Comparison of ENCODE assay signal across 27 mouse cellular contexts in the genomic region with DNA sequence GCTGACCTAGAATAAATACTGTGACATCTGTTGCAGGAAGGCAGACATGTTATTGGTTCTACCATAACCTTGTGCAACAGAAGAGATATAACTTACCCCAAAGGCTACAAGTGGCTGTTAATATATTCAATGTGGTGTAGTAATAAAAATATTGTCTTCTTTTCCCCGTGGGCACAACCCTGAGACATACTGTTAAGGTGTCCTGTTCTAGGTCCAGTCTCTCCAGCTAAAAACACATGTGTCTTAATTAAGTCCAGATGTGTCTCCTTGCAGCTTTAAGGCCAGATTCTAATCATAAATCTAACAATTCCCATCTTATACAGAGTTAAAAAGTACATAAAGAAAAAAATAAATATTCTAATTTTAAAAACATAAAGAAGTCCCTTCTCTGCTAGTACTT.
A peak's percentile ranks its signal among the peaks of the same experiment; 100 is the strongest.
DNase-seq lines count a peak whose midpoint lies in the region; ATAC-seq lines count a peak whose summit lies in the region.
"Had no signal": no experiment of that assay in that cellular context is flagged by ENCODE, and none has a peak within 500 bp of the region (broad histone marks: within the 10 kb centered on the region; RNA-seq: fewer than 3 reads in every experiment).

No protein-coding gene starts in this region.

- no peak overlapping the region for H3K9ac ChIP-seq in limb, embryonic 11.5 days (ENCODE audit: low read length)
- H3K9ac ChIP-seq in limb, embryonic 13.5 days: no peak overlapping the region
- H3K9ac ChIP-seq: embryonic facial prominence, embryonic 12.5 days; embryonic facial prominence, embryonic 15.5 days; forebrain, embryonic 12.5 days; forebrain, embryonic 15.5 days; heart, embryonic 13.5 days; hindbrain, embryonic 13.5 days had no signal

- H3K36me3 ChIP-seq in limb, embryonic 11.5 days (ENCODE audit: control insufficient read depth, insufficient read depth, low read length): no peaks in the 10 kb centered on the region
- H3K36me3 ChIP-seq in limb, embryonic 10.5 days: no peaks in the 10 kb centered on the region
- H3K36me3 ChIP-seq in limb, embryonic 13.5 days: no peaks in the 10 kb centered on the region
- H3K36me3 ChIP-seq in forebrain, embryonic 10.5 days (replicated peaks): no peaks in the 10 kb centered on the region
- H3K36me3 ChIP-seq: embryonic facial prominence, embryonic 12.5 days; embryonic facial prominence, embryonic 15.5 days; forebrain, embryonic 12.5 days; forebrain, embryonic 15.5 days; heart, embryonic 10.5 days; heart, embryonic 13.5 days; hindbrain, embryonic 13.5 days had no signal

- no peak overlapping the region for H3K4me2 ChIP-seq in limb, embryonic 11.5 days (ENCODE audit: low read depth, severe bottlenecking)
- no peak overlapping the region for H3K4me2 ChIP-seq in limb, embryonic 13.5 days (replicated peaks)
- H3K4me2 ChIP-seq: embryonic facial prominence, embryonic 12.5 days; embryonic facial prominence, embryonic 15.5 days; forebrain, embryonic 12.5 days; forebrain, embryonic 15.5 days; heart, embryonic 13.5 days; hindbrain, embryonic 13.5 days had no signal

- no peaks in the 10 kb centered on the region for H3K9me3 ChIP-seq in limb, embryonic 11.5 days (ENCODE audit: control insufficient read depth, low read length)
- no peaks in the 10 kb centered on the region for H3K9me3 ChIP-seq in limb, embryonic 10.5 days (replicated peaks)
- H3K9me3 ChIP-seq in limb, embryonic 13.5 days: no peaks in the 10 kb centered on the region
- H3K9me3 ChIP-seq in forebrain, embryonic 10.5 days: no peaks in the 10 kb centered on the region
- H3K9me3 ChIP-seq: embryonic facial prominence, embryonic 12.5 days; embryonic facial prominence, embryonic 15.5 days; forebrain, embryonic 12.5 days; forebrain, embryonic 15.5 days; heart, embryonic 10.5 days; heart, embryonic 13.5 days; hindbrain, embryonic 13.5 days had no signal

- ATAC-seq in limb, embryonic 11.5 days (ENCODE audit: insufficient number of reproducible peaks, low FRiP score, low TSS enrichment, low read depth): peak; percentile 84
- ATAC-seq in limb, embryonic 13.5 days (ENCODE audit: low FRiP score, low read depth): peak; percentile 80; the same call in 1 of the 2 replicates
- ATAC-seq: CD4-positive, CD25-positive, alpha-beta regulatory T cell, adult 4 months; forebrain, embryonic 15.5 days; hindbrain, embryonic 16.5 days; inflammation-experienced regulatory T-cells, adult 6 months; intestine, embryonic 16.5 days had no signal

- no peak overlapping the region for H3K4me3 ChIP-seq in limb, embryonic 11.5 days (ENCODE audit: low read depth, low read length)
- H3K4me3 ChIP-seq in limb, embryonic 10.5 days: no peak overlapping the region
- H3K4me3 ChIP-seq in limb, embryonic 13.5 days: no peak overlapping the region
- no peak overlapping the region for H3K4me3 ChIP-seq in forebrain, embryonic 10.5 days
- H3K4me3 ChIP-seq: embryonic facial prominence, embryonic 12.5 days; embryonic facial prominence, embryonic 15.5 days; forebrain, embryonic 12.5 days; forebrain, embryonic 15.5 days; heart, adult 2 months; heart, embryonic 10.5 days; heart, embryonic 13.5 days; hindbrain, embryonic 13.5 days had no signal

- no peaks in the 10 kb centered on the region for H3K4me1 ChIP-seq in limb, embryonic 11.5 days (ENCODE audit: control insufficient read depth, insufficient read depth, low read length)
- H3K4me1 ChIP-seq in limb, embryonic 10.5 days: no peaks in the 10 kb centered on the region
- no peaks in the 10 kb centered on the region for H3K4me1 ChIP-seq in limb, embryonic 13.5 days
- H3K4me1 ChIP-seq in forebrain, embryonic 10.5 days: no peaks in the 10 kb centered on the region
- H3K4me1 ChIP-seq: embryonic facial prominence, embryonic 12.5 days; embryonic facial prominence, embryonic 15.5 days; forebrain, embryonic 12.5 days; forebrain, embryonic 15.5 days; heart, embryonic 10.5 days; heart, embryonic 13.5 days; hindbrain, embryonic 13.5 days had no signal

- 18% methylated on average over 1 of the region's 1 CpGs for WGBS in limb, embryonic 11.5 days
- WGBS in limb, embryonic 10.5 days: 39% methylated on average over 1 of the region's 1 CpGs
- 14% methylated on average over 1 of the region's 1 CpGs for WGBS in limb, embryonic 13.5 days
- 74% methylated on average over 1 of the region's 1 CpGs for WGBS in forebrain, embryonic 10.5 days

- H3K27me3 ChIP-seq in limb, embryonic 11.5 days (ENCODE audit: control insufficient read depth, insufficient read depth, low read length): no peaks in the 10 kb centered on the region
- no peaks in the 10 kb centered on the region for H3K27me3 ChIP-seq in limb, embryonic 10.5 days (ENCODE audit: low read depth, poor library complexity, severe bottlenecking)
- H3K27me3 ChIP-seq in limb, embryonic 13.5 days: no peaks in the 10 kb centered on the region
- H3K27me3 ChIP-seq in forebrain, embryonic 10.5 days (ENCODE audit: poor library complexity, severe bottlenecking): no peaks in the 10 kb centered on the region
- H3K27me3 ChIP-seq: embryonic facial prominence, embryonic 12.5 days; embryonic facial prominence, embryonic 15.5 days; forebrain, embryonic 12.5 days; forebrain, embryonic 15.5 days; heart, embryonic 13.5 days; hindbrain, embryonic 13.5 days had no signal

- DNase-seq in limb, embryonic 11.5 days (ENCODE audit: low spot score): no peak
- no peak for DNase-seq in limb, embryonic 10.5 days (ENCODE audit: low spot score)
- DNase-seq in forelimb bud, embryonic 11.5 days (ENCODE audit: low read depth, low spot score): peak; percentile 43
- DNase-seq in thymus, postnatal 36 days: no peak
- DNase-seq in forebrain, embryonic 10.5 days (ENCODE audit: extremely low spot score, low spot score): no peak
- DNase-seq in right cerebral cortex, adult 18-20 months: no peak
- DNase-seq: adrenal gland, adult 2 months; adrenal gland, postnatal 14 days; cerebellum, adult 11 months; cerebellum, adult 2 months; cerebellum, adult 9-11 months; cerebellum, postnatal 25 days; gastrocnemius, postnatal 10 days; gastrocnemius, postnatal 36 days; heart, adult 2 months had no signal

- H3K27ac ChIP-seq in limb, embryonic 11.5 days (replicated peaks; ENCODE audit: low read depth, low read length): no peak overlapping the region
- H3K27ac ChIP-seq in limb, embryonic 10.5 days: no peak overlapping the region
- H3K27ac ChIP-seq in limb, embryonic 13.5 days: no peak overlapping the region
- no peak overlapping the region for H3K27ac ChIP-seq in forebrain, embryonic 10.5 days
- H3K27ac ChIP-seq: embryonic facial prominence, embryonic 12.5 days; embryonic facial prominence, embryonic 15.5 days; forebrain, embryonic 12.5 days; forebrain, embryonic 15.5 days; heart, adult 2 months; heart, embryonic 10.5 days; heart, embryonic 13.5 days; hindbrain, embryonic 13.5 days had no signal
